Mouse (Mus musculus) spleen, adult 12 weeks (tissue): ENCODE measurements around the gene Dlx1.

Experiments
- DNase-seq: peaks from one replicate; pipeline ENCODE4 v3.0.0; 2022; ENCODE audit warnings: low spot score

The Dlx1 gene

GRCm38 (mm10) chr2:71528014-71528713, at the start of gene Dlx1:
Dlx1 (plus strand) TSS chr2:71528113.
- no peak for DNase-seq

- no peak for DNase-seq
Observed at GRCm38 (mm10) chr2:71479917-71480316, 48.0 kb upstream of the Dlx1 start.

- no peak for DNase-seq
Observed at GRCm38 (mm10) chr2:71481825-71482224, 46.1 kb upstream of the Dlx1 start.

GRCm38 (mm10) chr2:71483046-71483716, 44.7 kb upstream of the Dlx1 start:
- no peak for DNase-seq

GRCm38 (mm10) chr2:71483717-71484066, 44.2 kb upstream of the Dlx1 start:
- no peak for DNase-seq

GRCm38 (mm10) chr2:71491295-71491694, 36.6 kb upstream of the Dlx1 start:
- DNase-seq = no peak

- no peak for DNase-seq
Observed at GRCm38 (mm10) chr2:71493161-71493683, 34.7 kb upstream of the Dlx1 start.

GRCm38 (mm10) chr2:71494503-71494902, 33.4 kb upstream of the Dlx1 start:
- no peak for DNase-seq

- DNase-seq = no peak
Observed at GRCm38 (mm10) chr2:71494971-71495370, 32.9 kb upstream of the Dlx1 start.

GRCm38 (mm10) chr2:71497175-71497574, 30.7 kb upstream of the Dlx1 start:
- no peak for DNase-seq

- no peak for DNase-seq
Observed at GRCm38 (mm10) chr2:71499276-71500230, 28.4 kb upstream of the Dlx1 start.

- no peak for DNase-seq
Observed at GRCm38 (mm10) chr2:71504852-71505251, 23.1 kb upstream of the Dlx1 start.

GRCm38 (mm10) chr2:71511209-71511608, 16.7 kb upstream of the Dlx1 start:
- DNase-seq = no peak

- DNase-seq = no peak
Observed at GRCm38 (mm10) chr2:71512326-71512725, 15.6 kb upstream of the Dlx1 start.

GRCm38 (mm10) chr2:71516995-71517394, 10.9 kb upstream of the Dlx1 start:
- DNase-seq = no peak

GRCm38 (mm10) chr2:71517466-71518099, 10.3 kb upstream of the Dlx1 start:
- DNase-seq = no peak

GRCm38 (mm10) chr2:71522871-71523270, 5.0 kb upstream of the Dlx1 start:
- no peak for DNase-seq

- no peak for DNase-seq
Observed at GRCm38 (mm10) chr2:71523431-71523830, 4.5 kb upstream of the Dlx1 start.

- no peak for DNase-seq
Observed at GRCm38 (mm10) chr2:71524763-71525162, 3.1 kb upstream of the Dlx1 start.

GRCm38 (mm10) chr2:71526595-71527322, 1.2 kb upstream of the Dlx1 start:
- no peak for DNase-seq

- no peak for DNase-seq
Observed at GRCm38 (mm10) chr2:71527323-71528013, 445 bp upstream of the Dlx1 start.
